Mouse (Mus musculus) monocyte, adult 2 months (primary cell): ENCODE results near the gene Bax.
"Not testable (repeated sequence)": the region's sequence is repeated elsewhere in the genome, so short reads cannot be mapped to it uniquely, and the experiment has no call there.

Experiments
- DNase-seq, 2 experiments: peaks; one replicate each; pipeline ENCODE4 v3.0.0; 2022; ENCODE audit warnings: low spot score in 2 of 2, low read depth in 1 of 2

Bax gene

GRCm38 (mm10) chr7:45466283-45467089 lies at the start of gene Bax:
Gene Bax (minus strand): TSS chr7:45466898.
- peak; percentile 81 to 89 for DNase-seq

- no peak for DNase-seq
Observed at GRCm38 (mm10) chr7:45515436-45515835, 48.7 kb upstream of the Bax start.

- DNase-seq, result no peak
Observed at GRCm38 (mm10) chr7:45514411-45514810, 47.7 kb upstream of the Bax start.

- peak; percentile 71 to 84 for DNase-seq
Observed at GRCm38 (mm10) chr7:45509912-45510787, 43.5 kb upstream of the Bax start, which contains the start of gene Nucb1. Gene Nucb1 (minus strand): TSS chr7:45510406.

GRCm38 (mm10) chr7:45509181-45509882 lies 42.6 kb upstream of the Bax start:
- no peak for DNase-seq

GRCm38 (mm10) chr7:45508561-45508960 lies 41.9 kb upstream of the Bax start:
- DNase-seq, result no peak

GRCm38 (mm10) chr7:45507583-45507982 lies 40.9 kb upstream of the Bax start:
- no peak for DNase-seq

GRCm38 (mm10) chr7:45498427-45498826 lies 31.7 kb upstream of the Bax start:
- no peak for DNase-seq

- DNase-seq, result no peak
Observed at GRCm38 (mm10) chr7:45494548-45494947, 27.9 kb upstream of the Bax start.

- DNase-seq, result no peak
Observed at GRCm38 (mm10) chr7:45492951-45493350, 26.3 kb upstream of the Bax start.

GRCm38 (mm10) chr7:45492225-45492844 lies 25.6 kb upstream of the Bax start:
- DNase-seq, result no peak

- no peak for DNase-seq
Observed at GRCm38 (mm10) chr7:45491264-45491663, 24.6 kb upstream of the Bax start.

GRCm38 (mm10) chr7:45490822-45491221 lies 24.1 kb upstream of the Bax start:
- no peak for DNase-seq

GRCm38 (mm10) chr7:45489578-45489977 lies 22.9 kb upstream of the Bax start:
- no peak for DNase-seq

GRCm38 (mm10) chr7:45488293-45489204 lies 21.9 kb upstream of the Bax start, which contains the start of gene Dhdh:
Gene Dhdh (minus strand): TSS chr7:45488805.
- peak; percentile 41 to 55 for DNase-seq

GRCm38 (mm10) chr7:45487861-45488292 lies 21.2 kb upstream of the Bax start:
- no peak for DNase-seq

- no peak for DNase-seq
Observed at GRCm38 (mm10) chr7:45486761-45487415, 20.2 kb upstream of the Bax start, which contains the start of gene Gm45808. Gene Gm45808 (minus strand): TSS chr7:45486811.

- DNase-seq, result no peak
Observed at GRCm38 (mm10) chr7:45486158-45486557, 19.5 kb upstream of the Bax start.

GRCm38 (mm10) chr7:45484985-45485384 lies 18.3 kb upstream of the Bax start:
- not testable (repeated sequence) for DNase-seq
